Mouse (Mus musculus) limb, embryonic 10.5 days (tissue): Measurements from ENCODE around the gene Ttyh3. TPM values are rescaled to one million over a fixed set of nuclear protein-coding genes. Genes with fewer than 3 reads are reported as not detected.

ENCODE experiments used
- DNase-seq: peaks from one replicate; pipeline ENCODE4 v3.0.0-alpha.2; 2017; ENCODE audit warnings: low spot score
- H3K27ac ChIP-seq: fragments of 300-500 bp; sonication (generic); 2 replicates; pipeline ENCODE4 v1.5.1; 2016; ENCODE audit warnings: mild to moderate bottlenecking
- H3K27me3 ChIP-seq: fragments of 300-500 bp; sonication (generic); 2 replicates; pipeline ENCODE4 v1.6.1; 2016; ENCODE audit warnings: low read depth, mild to moderate bottlenecking; ENCODE audit not compliant: poor library complexity, severe bottlenecking
- H3K36me3 ChIP-seq: fragments of 300-500 bp; sonication (generic); 2 replicates; pipeline ENCODE4 v1.6.1; 2016; ENCODE audit warnings: mild to moderate bottlenecking, moderate library complexity
- H3K4me1 ChIP-seq: fragments of 300-500 bp; sonication (generic); 2 replicates; pipeline ENCODE4 v1.6.1; 2016
- H3K4me3 ChIP-seq: fragments of 300-500 bp; sonication (generic); 2 replicates; pipeline ENCODE4 v1.5.1; 2016; ENCODE audit warnings: mild to moderate bottlenecking, moderate library complexity
- H3K9me3 ChIP-seq: fragments of 300-500 bp; sonication (generic); replicated peaks from 2 replicates; pipeline ENCODE4 v1.6.1; 2016; ENCODE audit warnings: mild to moderate bottlenecking
- WGBS: fragments of 180-500 bp; shearing (Covaris S2); methylation state at CpG from one replicate; pipeline ENCODE4 v1.1.7; 2016; 5-methylcytosine and 5-hydroxymethylcytosine counted together
- polyA plus RNA-seq: library from polyadenylated mRNA; unstranded; fragments of >200 nt; fragmentation: Nextera tagmentation; extraction: Ambion mirVana; gene quantifications from 2 replicates; pipeline ENCODE4 v1.2.1, GENCODE M21; 2016

The Ttyh3 gene
- polyA plus RNA-seq, 1 experiment from 2014 or later, result 47.0 TPM

DNA sequence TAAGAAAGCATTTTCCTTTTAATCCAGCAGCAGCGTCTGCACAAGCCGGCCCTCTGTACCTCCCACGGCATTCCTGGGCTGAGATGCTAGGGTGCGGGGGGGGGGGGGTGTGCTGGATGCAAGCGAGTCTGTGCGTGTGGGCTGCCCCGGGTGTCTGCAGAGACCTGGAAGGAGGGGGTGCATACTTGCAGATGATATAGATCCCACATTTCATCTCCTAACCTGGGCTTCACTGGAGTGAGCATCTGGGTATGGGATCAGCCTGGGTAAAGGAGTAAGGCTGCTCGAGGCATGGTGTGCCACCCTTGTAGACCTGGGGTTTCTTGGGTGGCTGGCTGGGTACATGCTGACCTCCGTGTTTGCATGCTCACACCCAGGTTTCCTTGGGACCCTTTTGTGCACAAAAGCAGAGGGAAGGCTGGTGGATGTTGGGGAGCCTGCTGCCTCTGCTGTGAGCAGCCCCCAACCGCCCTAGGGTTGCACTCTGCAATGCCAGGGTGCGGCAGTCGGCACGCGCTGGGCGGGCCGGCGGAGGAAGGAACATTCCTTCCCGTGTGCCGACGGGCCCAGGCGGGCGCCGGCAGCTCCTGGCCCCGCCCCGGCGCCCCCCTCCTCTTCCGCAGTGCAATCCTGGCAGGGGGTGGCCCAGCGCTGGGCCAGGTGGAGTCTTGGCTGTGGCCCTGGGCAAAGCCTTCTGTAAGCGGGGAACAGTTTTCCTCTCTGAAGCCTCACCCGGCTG, 38.4 kb downstream of the Ttyh3 start:
- Histone ChIP-seq H3K27ac (peak overlapping the region; percentile 57), H3K9me3 (no peaks in the 10 kb centered on the region), H3K4me3 (peak overlapping the region; percentile 60), H3K36me3 (0 out of 2 replicates have a peak, but pooled peaks cover 9% of the 10 kb centered on the region), H3K27me3 (peaks cover 81% of the 10 kb centered on the region), H3K4me1 (peaks cover 70% of the 10 kb centered on the region)
- 2% methylated on average over 30 of the region's 30 CpGs for WGBS
- peak; percentile 60 for DNase-seq

DNA sequence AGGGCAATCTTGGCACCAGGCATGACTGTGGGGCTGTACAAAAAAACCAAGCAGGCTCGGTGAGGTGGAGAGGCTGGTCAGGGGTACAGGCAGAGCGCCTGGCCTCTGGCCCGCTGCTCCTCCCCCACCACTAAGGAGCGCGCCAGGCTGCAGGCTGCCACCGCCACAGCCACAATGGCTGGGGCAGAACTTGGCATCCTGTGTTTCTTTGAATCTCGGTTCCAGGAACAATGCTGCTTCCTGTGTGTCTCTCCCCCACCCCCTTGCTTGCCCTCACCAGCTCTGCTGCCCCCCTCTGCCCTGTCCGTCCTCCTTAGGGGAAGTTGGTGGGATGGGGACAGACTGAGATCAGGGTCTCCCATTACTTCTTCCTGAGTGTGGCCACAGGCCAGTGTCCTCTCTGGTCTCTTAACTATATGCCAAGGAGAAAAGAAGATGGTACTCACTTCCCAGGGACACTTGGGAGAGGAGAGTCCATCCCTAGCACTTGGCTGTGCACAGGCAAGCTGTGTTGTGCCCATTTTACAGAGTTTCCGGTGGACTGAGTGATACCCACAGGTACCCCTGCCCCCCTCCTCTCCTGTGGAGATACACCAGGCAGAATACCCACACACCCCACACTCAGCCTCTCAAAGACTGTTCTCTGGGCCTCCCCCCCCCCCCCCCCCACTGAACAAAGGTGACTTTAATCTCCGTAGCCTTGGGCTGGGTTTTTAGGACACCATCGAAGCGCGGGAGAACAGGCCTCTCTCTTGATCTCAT, 39.1 kb downstream of the Ttyh3 start:
- Histone ChIP-seq H3K4me1 (peaks cover 76% of the 10 kb centered on the region), H3K27ac (peak overlapping the region; percentile 57), H3K4me3 (peak overlapping the region; percentile 60), H3K9me3 (no peaks in the 10 kb centered on the region), H3K27me3 (peaks cover 88% of the 10 kb centered on the region), H3K36me3 (0 out of 2 replicates have a peak, but pooled peaks cover 7% of the 10 kb centered on the region)
- DNase-seq, result no peak
- 14% methylated on average over 13 of the region's 13 CpGs for WGBS

DNA sequence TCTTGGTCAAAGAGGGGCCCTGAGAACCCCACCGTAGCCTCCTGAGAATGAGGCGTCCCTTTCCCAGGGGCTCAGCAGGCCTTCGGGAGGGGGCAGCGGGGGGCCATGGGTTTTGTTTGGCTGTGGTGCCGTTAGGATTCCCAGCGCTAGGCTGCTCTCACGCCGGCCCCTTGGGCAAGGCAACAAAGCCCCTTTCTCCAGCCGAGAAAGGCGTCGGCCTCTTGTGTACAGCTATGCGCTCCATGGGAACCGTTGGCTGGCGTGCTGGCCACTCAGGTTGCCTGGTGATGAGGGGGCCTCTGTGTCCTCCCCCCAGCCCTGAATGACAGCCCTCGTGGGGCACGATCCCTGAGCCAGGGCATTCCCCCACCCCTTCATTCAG, 40.2 kb downstream of the Ttyh3 start:
- Histone ChIP-seq H3K4me1 (peaks cover 76% of the 10 kb centered on the region), H3K9me3 (no peaks in the 10 kb centered on the region), H3K27me3 (peaks cover 96% of the 10 kb centered on the region), H3K36me3 (0 out of 2 replicates have a peak, but pooled peaks cover 2% of the 10 kb centered on the region), H3K27ac (peak overlapping the region; percentile 57), H3K4me3 (peak overlapping the region; percentile 60)
- 4% methylated on average over 16 of the region's 16 CpGs for WGBS
- peak; percentile 58 for DNase-seq

DNA sequence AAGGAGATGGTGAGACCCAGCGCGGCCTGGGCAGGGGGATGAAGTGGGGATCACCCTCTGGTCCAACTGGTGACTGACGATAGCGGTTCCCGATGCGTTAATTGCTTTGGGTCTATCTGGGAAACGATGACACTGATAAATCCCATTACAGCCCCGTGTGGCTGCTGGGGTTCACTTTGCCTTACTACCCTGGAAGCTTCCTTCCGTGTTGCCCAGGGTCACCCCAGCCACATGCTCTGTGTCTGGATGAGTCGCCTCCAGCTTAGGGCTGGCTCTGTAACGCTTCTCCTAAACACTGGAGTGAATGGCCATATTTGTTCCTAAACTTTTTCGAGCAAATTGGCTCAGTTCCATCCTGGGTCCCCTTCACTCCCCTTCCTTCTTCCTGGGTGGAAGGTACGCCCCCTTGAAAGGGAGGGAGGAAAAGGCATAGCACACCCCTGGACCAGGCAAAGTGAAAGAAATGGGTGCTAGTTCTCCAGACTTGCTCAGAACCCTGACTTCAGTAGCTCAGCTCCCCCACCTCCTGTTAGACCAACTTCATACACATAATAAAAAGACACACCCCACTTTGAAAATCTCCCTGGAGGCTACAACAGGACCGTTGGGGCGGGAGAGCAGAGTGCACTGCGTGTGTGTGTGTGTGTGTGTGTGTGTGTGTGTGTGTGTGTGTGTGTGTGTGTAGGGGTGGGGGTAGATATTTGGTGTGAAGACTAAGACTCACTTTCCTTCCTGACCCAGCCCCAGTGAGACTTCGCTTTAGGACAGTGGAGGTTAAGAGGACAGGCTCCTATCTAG, 40.8 kb downstream of the Ttyh3 start:
- peaks cover 76% of the 10 kb centered on the region for H3K4me1 ChIP-seq
- 2% methylated on average over 17 of the region's 17 CpGs for WGBS

DNA sequence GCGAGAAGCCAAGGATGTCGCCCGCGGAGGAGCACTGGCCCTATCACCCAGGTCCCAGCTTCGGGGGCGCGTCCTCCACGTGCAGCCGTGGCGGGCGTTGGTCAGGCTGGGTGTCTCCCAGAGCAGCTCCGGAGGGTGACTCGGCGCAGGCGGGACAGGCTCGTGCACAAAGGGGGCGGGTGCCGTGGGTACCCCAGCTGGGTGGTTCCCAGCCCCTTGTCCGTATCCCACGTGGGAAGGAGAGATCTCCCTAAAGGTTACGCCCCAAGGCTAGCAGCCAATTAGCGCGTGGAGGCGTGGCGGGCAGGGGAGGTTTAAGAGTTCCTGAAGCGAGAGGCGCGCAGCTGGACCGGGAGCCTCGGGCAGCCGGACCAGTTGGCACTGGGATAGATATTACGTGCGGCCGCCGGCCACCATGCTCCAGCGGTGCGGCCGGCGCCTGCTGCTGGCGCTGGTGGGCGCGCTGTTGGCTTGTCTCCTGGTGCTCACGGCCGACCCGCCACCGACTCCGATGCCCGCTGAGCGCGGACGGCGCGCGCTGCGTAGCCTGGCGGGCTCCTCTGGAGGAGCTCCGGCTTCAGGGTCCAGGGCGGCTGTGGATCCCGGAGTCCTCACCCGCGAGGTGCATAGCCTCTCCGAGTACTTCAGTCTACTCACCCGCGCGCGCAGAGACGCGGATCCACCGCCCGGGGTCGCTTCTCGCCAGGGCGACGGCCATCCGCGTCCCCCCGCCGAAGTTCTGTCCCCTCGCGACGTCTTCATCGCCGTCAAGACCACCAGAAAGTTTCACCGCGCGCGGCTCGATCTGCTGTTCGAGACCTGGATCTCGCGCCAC, 41.6 kb downstream of the Ttyh3 start, which contains the start of gene Lfng:
TSS of gene Lfng (plus strand) at position 320 of the 835 bp plus-strand sequence.
- peak within 1 kb of the TSS; percentile 60 for H3K4me3 ChIP-seq
- under 1% methylated on average over 91 of the region's 91 CpGs for WGBS
- peak within 1 kb of the TSS; percentile 75 for H3K27ac ChIP-seq
- DNase-seq, result peak; percentile 89
- no peaks in the 10 kb centered on the region for H3K9me3 ChIP-seq
- no peaks in the 10 kb centered on the region for H3K36me3 ChIP-seq
- peaks cover 83% of the 10 kb centered on the region for H3K27me3 ChIP-seq
- peaks cover 78% of the 10 kb centered on the region for H3K4me1 ChIP-seq

More for the DNA sequence above, 40.8 kb downstream of the Ttyh3 start:
- DNase-seq, result no peak
- Histone ChIP-seq H3K27me3 (peaks cover 91% of the 10 kb centered on the region), H3K27ac (peak overlapping the region; percentile 75), H3K4me3 (peak overlapping the region; percentile 60), H3K9me3 (no peaks in the 10 kb centered on the region), H3K36me3 (0 out of 2 replicates have a peak, but pooled peaks cover under 1% of the 10 kb centered on the region)

DNA sequence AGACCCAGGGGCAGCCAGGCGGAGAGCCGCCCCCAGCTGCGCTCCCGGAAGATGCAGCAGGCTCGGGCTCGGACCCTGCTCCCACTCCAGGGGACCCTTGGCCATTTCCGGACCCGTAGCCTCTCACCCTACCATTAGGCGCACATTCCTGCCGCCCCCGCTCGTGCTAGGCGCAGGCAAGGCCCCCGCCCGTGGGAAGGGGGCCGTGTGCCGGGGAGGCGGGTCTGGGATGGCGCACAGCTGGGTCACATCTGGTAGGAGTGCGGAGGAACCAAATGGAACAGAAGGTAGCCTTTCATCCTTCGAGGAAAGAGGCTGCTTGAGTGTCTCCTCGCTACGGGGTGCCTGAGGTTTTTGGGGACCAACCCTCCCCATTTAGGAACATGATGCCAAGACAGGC, 42.4 kb downstream of the Ttyh3 start:
- Histone ChIP-seq H3K4me1 (peaks cover 70% of the 10 kb centered on the region), H3K36me3 (no peaks in the 10 kb centered on the region), H3K27me3 (peaks cover 75% of the 10 kb centered on the region), H3K9me3 (no peaks in the 10 kb centered on the region), H3K4me3 (peak overlapping the region; percentile 60), H3K27ac (peak overlapping the region; percentile 21; the same call in 1 of the 2 replicates)
- peak; percentile 67 for DNase-seq
- WGBS, result under 1% methylated on average over 23 of the region's 23 CpGs

DNA sequence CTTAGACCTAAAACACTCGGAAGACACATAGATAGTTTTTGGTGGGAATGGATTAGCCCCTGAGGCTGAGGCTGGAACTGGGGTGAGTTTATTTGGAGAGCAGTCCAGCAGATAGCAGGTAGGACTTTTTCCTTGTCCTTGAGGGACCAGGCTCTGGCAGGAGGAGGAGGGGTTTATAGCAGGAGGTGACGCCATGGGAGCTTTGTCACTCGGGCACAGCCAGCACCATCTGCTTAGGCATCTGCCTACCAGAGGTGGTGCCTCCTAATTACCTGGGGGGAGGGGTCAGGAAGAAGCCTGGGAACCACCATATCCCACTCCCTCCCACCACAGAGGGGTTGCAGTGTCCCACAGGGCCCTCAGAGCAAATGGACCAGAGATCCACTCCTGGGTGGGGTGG, 43.6 kb downstream of the Ttyh3 start:
- H3K9me3 ChIP-seq, result no peaks in the 10 kb centered on the region
- peaks cover 63% of the 10 kb centered on the region for H3K27me3 ChIP-seq
- H3K4me3 ChIP-seq, result no peak overlapping the region
- WGBS, result 13% methylated on average over 3 of the region's 3 CpGs
- no peak for DNase-seq
- H3K36me3 ChIP-seq, result no peaks in the 10 kb centered on the region
- no peak overlapping the region for H3K27ac ChIP-seq
- peaks cover 62% of the 10 kb centered on the region for H3K4me1 ChIP-seq

DNA sequence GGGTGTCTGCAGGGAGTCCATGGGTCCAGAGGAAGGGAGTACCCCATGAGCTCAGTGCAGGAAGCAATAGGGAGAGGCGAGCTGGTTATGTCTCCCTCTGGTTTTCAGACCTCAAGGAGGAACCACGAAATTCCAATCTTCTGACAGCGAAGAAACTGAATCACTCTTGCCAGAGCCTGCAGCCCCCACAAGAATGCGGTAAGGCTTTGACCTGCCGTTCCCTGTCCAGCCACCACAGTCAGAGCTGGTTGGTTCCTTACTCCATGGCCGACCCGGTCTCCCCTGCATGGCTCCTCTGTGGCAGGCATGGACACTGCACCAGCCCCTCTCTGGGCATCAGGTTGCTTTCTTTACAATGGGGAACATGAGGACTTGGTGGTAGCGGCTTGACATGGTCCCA, 44.4 kb downstream of the Ttyh3 start:
- Histone ChIP-seq H3K27ac (no peak overlapping the region), H3K36me3 (no peaks in the 10 kb centered on the region), H3K4me1 (peaks cover 58% of the 10 kb centered on the region), H3K9me3 (no peaks in the 10 kb centered on the region), H3K4me3 (no peak overlapping the region), H3K27me3 (peaks cover 55% of the 10 kb centered on the region)
- no peak for DNase-seq
- WGBS, result 81% methylated on average over 8 of the region's 8 CpGs

DNA sequence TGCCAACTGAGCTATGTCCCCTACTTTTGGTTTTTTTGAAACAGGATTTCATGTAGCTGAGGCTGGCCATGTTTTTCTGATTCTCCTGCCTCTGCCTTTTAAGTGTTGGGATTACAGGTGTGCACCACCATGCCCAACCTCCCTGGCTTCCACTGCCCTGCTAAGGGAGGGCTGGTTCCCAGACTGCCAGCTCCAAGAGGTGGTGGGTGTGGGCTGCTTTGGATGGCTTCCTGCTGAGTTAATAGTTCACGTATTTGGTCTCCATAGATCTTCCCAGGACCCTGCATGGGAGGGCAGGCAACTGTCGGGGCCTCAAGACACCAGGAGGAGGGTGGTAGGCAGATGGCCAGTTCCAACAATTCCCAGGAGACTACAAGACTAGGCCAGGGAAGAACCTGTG, 46.3 kb downstream of the Ttyh3 start:
- Histone ChIP-seq H3K9me3 (no peaks in the 10 kb centered on the region), H3K36me3 (no peaks in the 10 kb centered on the region), H3K27ac (no peak overlapping the region), H3K4me1 (peaks cover 40% of the 10 kb centered on the region), H3K4me3 (no peak overlapping the region), H3K27me3 (peaks cover 36% of the 10 kb centered on the region)
- 43% methylated on average over 2 of the region's 2 CpGs for WGBS
- no peak for DNase-seq

DNA sequence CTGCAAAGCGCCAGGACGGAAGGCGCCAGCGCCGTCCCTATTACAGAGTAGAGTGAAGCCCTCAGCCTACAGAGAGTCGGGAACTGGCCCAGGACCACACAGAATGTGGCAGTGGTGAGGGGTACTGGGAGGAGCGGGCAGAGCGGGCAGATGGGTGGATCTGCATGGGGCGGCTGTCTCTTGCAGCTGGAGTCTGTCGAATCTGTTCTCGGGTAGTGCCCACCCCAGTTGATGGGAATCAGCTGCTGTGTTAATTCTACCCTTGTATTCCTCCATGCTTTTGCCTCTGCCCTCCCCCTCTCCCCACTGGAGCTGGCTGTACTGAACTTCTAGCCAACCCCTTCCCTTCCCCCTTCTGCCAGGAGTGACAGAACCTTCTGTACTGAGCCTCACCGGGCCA, 47.1 kb downstream of the Ttyh3 start:
- no peaks in the 10 kb centered on the region for H3K36me3 ChIP-seq
- no peak for DNase-seq
- WGBS, result 80% methylated on average over 12 of the region's 12 CpGs
- no peaks in the 10 kb centered on the region for H3K9me3 ChIP-seq
- no peak overlapping the region for H3K4me3 ChIP-seq
- peaks cover 28% of the 10 kb centered on the region for H3K27me3 ChIP-seq
- peaks cover 37% of the 10 kb centered on the region for H3K4me1 ChIP-seq
- H3K27ac ChIP-seq, result no peak overlapping the region

DNA sequence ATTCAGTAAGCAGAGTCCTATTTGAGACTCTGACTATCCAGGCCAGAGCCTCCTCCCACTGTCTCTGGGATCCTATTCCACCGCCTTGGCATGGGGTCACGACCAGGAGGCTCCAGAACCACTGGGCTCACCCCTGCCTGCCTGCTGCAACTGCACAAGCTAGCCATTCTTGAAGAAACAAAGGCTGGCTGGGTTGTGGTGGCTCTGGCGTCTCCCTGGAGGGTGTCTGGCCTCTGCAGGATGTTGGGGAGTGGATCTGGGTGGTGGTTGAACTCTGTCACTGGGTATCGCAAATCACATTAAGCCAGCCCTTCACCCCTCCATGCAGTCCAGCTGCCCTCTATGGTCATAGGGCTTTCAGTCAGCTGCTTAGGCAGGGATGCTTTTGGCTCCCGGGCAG, 48.9 kb downstream of the Ttyh3 start:
- 45% methylated on average over 5 of the region's 5 CpGs for WGBS
- DNase-seq, result no peak
- Histone ChIP-seq H3K36me3 (no peaks in the 10 kb centered on the region), H3K4me1 (peaks cover 20% of the 10 kb centered on the region), H3K27me3 (peaks cover 10% of the 10 kb centered on the region), H3K27ac (peak overlapping the region; percentile 11; the same call in 1 of the 2 replicates), H3K4me3 (no peak overlapping the region), H3K9me3 (no peaks in the 10 kb centered on the region)

DNA sequence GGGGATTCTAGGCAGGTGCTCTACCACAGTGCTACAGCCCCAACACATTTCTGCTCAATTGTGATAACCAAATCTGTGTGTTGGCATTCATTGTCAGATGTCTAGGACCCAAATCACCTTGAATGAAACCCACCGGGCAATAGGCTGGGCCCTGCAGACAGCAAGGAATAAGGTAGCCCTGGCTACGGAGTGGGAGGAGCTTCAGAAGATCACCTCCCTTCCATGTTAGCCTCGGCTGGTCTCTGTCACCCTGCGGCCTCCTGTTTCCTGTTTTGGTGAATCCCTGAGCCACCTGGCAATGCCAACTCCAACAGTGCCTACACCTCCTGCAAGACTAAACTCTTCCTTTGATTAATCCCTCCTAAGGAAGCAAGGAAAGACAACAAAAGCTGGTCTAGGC, 51.0 kb downstream of the Ttyh3 start:
- Histone ChIP-seq H3K27ac (no peak overlapping the region), H3K9me3 (no peaks in the 10 kb centered on the region), H3K36me3 (no peaks in the 10 kb centered on the region), H3K4me3 (no peak overlapping the region), H3K27me3 (no peaks in the 10 kb centered on the region), H3K4me1 (peaks cover 20% of the 10 kb centered on the region)
- 89% methylated on average over 4 of the region's 4 CpGs for WGBS
- no peak for DNase-seq
